In the genomic region with DNA sequence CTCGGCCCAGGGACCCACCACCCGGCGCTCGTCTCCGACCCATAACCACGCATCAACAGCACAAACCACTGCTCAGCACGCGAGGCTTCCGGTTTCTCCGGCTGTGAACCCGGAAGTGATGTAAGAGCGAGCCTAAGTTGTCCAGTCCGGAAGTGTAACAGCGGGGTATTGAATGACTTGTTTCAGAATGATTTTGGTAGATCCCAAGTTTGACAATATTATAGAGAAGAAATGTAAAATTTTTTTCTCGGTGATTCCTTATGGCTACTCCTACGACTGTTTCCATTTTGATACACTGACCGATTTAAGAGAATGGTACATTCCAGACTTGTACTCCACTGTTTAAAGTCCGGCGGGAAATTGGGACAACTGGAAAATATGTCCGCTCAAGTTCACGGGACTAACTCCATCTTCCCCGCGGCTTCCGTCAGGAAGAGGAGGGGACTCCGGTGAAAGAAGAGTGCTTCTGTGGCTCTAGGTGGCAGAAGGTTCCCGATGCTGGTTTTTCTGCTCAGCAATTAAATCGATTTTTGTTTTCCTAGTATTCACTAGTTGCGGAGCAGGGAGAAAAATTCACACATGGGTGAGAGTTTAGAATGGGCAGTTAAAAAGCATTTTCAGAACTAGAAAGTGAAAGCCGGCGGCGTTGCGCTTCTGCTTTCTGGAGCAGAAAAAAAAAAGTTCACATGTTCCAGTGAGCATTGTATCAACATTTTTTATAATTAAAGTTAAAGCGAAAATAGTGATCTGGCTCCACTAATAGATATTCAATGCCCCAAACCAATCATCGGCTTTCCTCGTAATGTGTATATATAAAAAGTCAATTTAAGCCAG, we compare ENCODE assay signal across 8 mouse cellular contexts. TPM values are rescaled to one million over a fixed set of nuclear protein-coding genes. Genes with fewer than 3 reads are reported as not detected.
DNase-seq lines count a peak whose midpoint lies in the region; ATAC-seq and TF ChIP-seq lines count a peak whose summit lies in the region.

TSS of gene Lsg1 (minus strand) at position 99 of the 834 bp plus-strand sequence.

- peak within 1 kb of the TSS; percentile 91 for H3K4me3 ChIP-seq in ES-Bruce4 (ENCODE audit: low read depth, low read length)
- peak within 1 kb of the TSS; percentile 73 for H3K4me3 ChIP-seq in forebrain, embryonic 13.5 days
- H3K4me3 ChIP-seq in liver, postnatal 0 days (ENCODE audit: low read depth, low read length) = peak within 1 kb of the TSS; percentile 91
- H3K4me3 ChIP-seq in neural tube, embryonic 14.5 days (ENCODE audit: low read depth, low read length) = peak within 1 kb of the TSS; percentile 59

- WGBS in forebrain, embryonic 13.5 days = 3% methylated on average over 35 of the region's 35 CpGs
- WGBS in large intestine, adult 2 months = under 1% methylated on average over 35 of the region's 35 CpGs
- WGBS in liver, postnatal 0 days (ENCODE audit: insufficient replicate concordance) = 3% methylated on average over 35 of the region's 35 CpGs
- 4% methylated on average over 35 of the region's 35 CpGs for WGBS in neural tube, embryonic 14.5 days

- H3K27ac ChIP-seq in ES-Bruce4 (ENCODE audit: insufficient read depth, low read length) = no peak within 1 kb of the TSS; the same call in 1 of the 2 replicates
- peak within 1 kb of the TSS; percentile 14; the same call in 1 of the 2 replicates for H3K27ac ChIP-seq in forebrain, embryonic 13.5 days
- H3K27ac ChIP-seq in liver, postnatal 0 days (ENCODE audit: low read depth) = peak within 1 kb of the TSS; percentile 78
- H3K27ac ChIP-seq in neural tube, embryonic 14.5 days (ENCODE audit: low read depth, low read length) = peak within 1 kb of the TSS; percentile 19; the same call in 1 of the 2 replicates

- peaks cover 33% of the 10 kb centered on the region for H3K36me3 ChIP-seq in ES-Bruce4 (ENCODE audit: control insufficient read depth, insufficient read depth, low read length, poor library complexity, severe bottlenecking)
- H3K36me3 ChIP-seq in forebrain, embryonic 13.5 days (ENCODE audit: poor library complexity, severe bottlenecking) = peaks cover 28% of the 10 kb centered on the region
- peaks cover 23% of the 10 kb centered on the region for H3K36me3 ChIP-seq in liver, postnatal 0 days (replicated peaks; ENCODE audit: insufficient read depth, low read length)
- peaks cover 15% of the 10 kb centered on the region for H3K36me3 ChIP-seq in neural tube, embryonic 14.5 days (ENCODE audit: control insufficient read depth, insufficient read depth, low read length)

- peak; percentile 30 for TF ChIP-seq POLR2A in ES-Bruce4 (IDR thresholded peaks at IDR 0.05; ENCODE audit: insufficient read depth, low read length)

- H3K9ac ChIP-seq in ES-Bruce4 (ENCODE audit: low read depth, poor library complexity, severe bottlenecking) = peak within 1 kb of the TSS; percentile 97
- peak within 1 kb of the TSS; percentile 71 for H3K9ac ChIP-seq in forebrain, embryonic 13.5 days
- peak within 1 kb of the TSS; percentile 84 for H3K9ac ChIP-seq in liver, postnatal 0 days (replicated peaks)
- peak within 1 kb of the TSS; percentile 54 for H3K9ac ChIP-seq in neural tube, embryonic 14.5 days (replicated peaks; ENCODE audit: low read depth, low read length)

- ATAC-seq in cerebellum, adult (ENCODE audit: insufficient number of reproducible peaks, low FRiP score, low TSS enrichment) = peak; percentile 89
- peak; percentile 95 for ATAC-seq in forebrain, embryonic 13.5 days
- peak; percentile 97 for ATAC-seq in liver, postnatal 0 days
- peak; percentile 96 for ATAC-seq in neural tube, embryonic 14.5 days (ENCODE audit: low read depth)

- intact Hi-C loops in heart, postnatal 10 days (cut with DNase I) = loop anchor here (2.0 kb wide), 1 partner anchor 483 kb away; no protein-coding TSS in a partner anchor

- H3K27me3 ChIP-seq in ES-Bruce4 (ENCODE audit: control insufficient read depth, insufficient read depth, low read length, poor library complexity, severe bottlenecking) = no peaks in the 10 kb centered on the region
- 0 out of 2 replicates have a peak, but pooled peaks cover 4% of the 10 kb centered on the region for H3K27me3 ChIP-seq in forebrain, embryonic 13.5 days
- no peaks in the 10 kb centered on the region for H3K27me3 ChIP-seq in liver, postnatal 0 days (ENCODE audit: insufficient read depth, low read length)
- no peaks in the 10 kb centered on the region for H3K27me3 ChIP-seq in neural tube, embryonic 14.5 days (ENCODE audit: control insufficient read depth, insufficient read depth, low read length)

- H3K9me3 ChIP-seq in ES-Bruce4 (replicated peaks; ENCODE audit: control insufficient read depth, insufficient read depth, low read length, poor library complexity, severe bottlenecking) = no peaks in the 10 kb centered on the region
- H3K9me3 ChIP-seq in forebrain, embryonic 13.5 days (replicated peaks) = no peaks in the 10 kb centered on the region
- H3K9me3 ChIP-seq in liver, postnatal 0 days (ENCODE audit: low read length) = no peaks in the 10 kb centered on the region
- H3K9me3 ChIP-seq in neural tube, embryonic 14.5 days (ENCODE audit: control insufficient read depth, low read length) = no peaks in the 10 kb centered on the region

- TF ChIP-seq EP300 in ES-Bruce4 (IDR thresholded peaks at IDR 0.05; ENCODE audit: insufficient read depth, low read depth, low read length) = 0 out of 2 replicates have a peak, but pooled peaks have one; percentile 32
- peak; percentile 92 for TF ChIP-seq EP300 in liver, postnatal 0 days (IDR thresholded peaks at IDR 0.05; ENCODE audit: low read depth)

- H3K4me2 ChIP-seq in forebrain, embryonic 13.5 days = peak within 1 kb of the TSS; percentile 90
- H3K4me2 ChIP-seq in liver, postnatal 0 days (ENCODE audit: low read depth, low read length) = peak within 1 kb of the TSS; percentile 89
- H3K4me2 ChIP-seq in neural tube, embryonic 14.5 days (ENCODE audit: low read depth, low read length) = peak within 1 kb of the TSS; percentile 99

- peak; percentile 93 to 94 for DNase-seq in heart, postnatal 10 days
- DNase-seq in large intestine, adult 2 months (ENCODE audit: low read depth, low spot score) = peak; percentile 95
- peak; percentile 89 for DNase-seq in liver, postnatal 0 days
- DNase-seq in testis, postnatal 10 days (ENCODE audit: low spot score) = peak; percentile 84

- peak; percentile 1 for TF ChIP-seq CTCF in ES-Bruce4 (IDR thresholded peaks at IDR 0.05; ENCODE audit: low read depth, low read length)
- TF ChIP-seq CTCF in liver, postnatal 0 days (IDR thresholded peaks at IDR 0.05; ENCODE audit: low read depth) = peak; percentile 43

- peaks cover 3% of the 10 kb centered on the region for H3K4me1 ChIP-seq in ES-Bruce4 (ENCODE audit: control insufficient read depth, insufficient read depth, low read length)
- H3K4me1 ChIP-seq in forebrain, embryonic 13.5 days = peaks cover 12% of the 10 kb centered on the region
- no peaks in the 10 kb centered on the region; the same call in 1 of the 2 replicates for H3K4me1 ChIP-seq in liver, postnatal 0 days (ENCODE audit: insufficient read depth)
- peaks cover 5% of the 10 kb centered on the region; the same call in 1 of the 2 replicates for H3K4me1 ChIP-seq in neural tube, embryonic 14.5 days (ENCODE audit: control insufficient read depth, insufficient read depth, low read length)

RNA-seq across cellular contexts. Expression of gene Lsg1, which starts in this region (rescaled TPM):
- 70.9 and 73.3 TPM in 2 replicates for polyA plus RNA-seq in ES-Bruce4 (2011; ENCODE audit: insufficient read depth, insufficient read length, low read depth, missing spikeins)
- 69.7 and 76.9 TPM in 2 replicates for polyA plus RNA-seq in forebrain, embryonic 13.5 days (2015; fragmentation: Nextera tagmentation; extraction: Ambion mirVana)
- total RNA-seq in heart, postnatal 10 days (2021) = 10 to 100 TPM; 26.3 to 27.0 TPM
- polyA plus RNA-seq in large intestine, adult 2 months (2012; rRNA removed) = 7.5 and 8.8 TPM in 2 replicates
- 25.4 and 25.6 TPM in 2 replicates for polyA plus RNA-seq in liver, postnatal 0 days (2015; fragmentation: Nextera tagmentation; extraction: Ambion mirVana)
- polyA plus RNA-seq in neural tube, embryonic 14.5 days (2014; fragmentation: Nextera tagmentation; extraction: Ambion mirVana) = 43.9 and 49.0 TPM in 2 replicates
